Mouse (Mus musculus): Measurements from ENCODE around the gene Kif1bp. TPM values are rescaled to one million over a fixed set of nuclear protein-coding genes. Genes with fewer than 3 reads are reported as not detected.
"Not testable (repeated sequence)": the region's sequence is repeated elsewhere in the genome, so short reads cannot be mapped to it uniquely, and the experiment has no call there.

Kif1bp gene
- total and polyA plus RNA-seq, 2 experiments from 2014 or later: 23.9 to 28.2 TPM

- 69% methylated on average over 12 of the region's 12 CpGs for WGBS
Measured at GRCm38 (mm10) chr10:62503836-62504628, 74.2 kb downstream of the Kif1bp start.

GRCm38 (mm10) chr10:62503353-62503752 is 74.9 kb downstream of the Kif1bp start:
- Histone ChIP-seq H3K9me3 (replicated peaks; ENCODE audit: control insufficient read depth, low read length) (no peaks in the 10 kb centered on the region), H3K27me3 (ENCODE audit: control insufficient read depth, insufficient read depth, low read length) (peaks cover 3% of the 10 kb centered on the region), H3K4me1 (ENCODE audit: control insufficient read depth, insufficient read depth) (peaks cover 5% of the 10 kb centered on the region; the same call in 1 of the 2 replicates), H3K4me2 (ENCODE audit: low read depth, low read length) (peak overlapping the region; percentile 18; the same call in 1 of the 2 replicates), H3K4me3 (ENCODE audit: low read depth, low read length) (no peak overlapping the region), H3K9ac (replicated peaks; ENCODE audit: low read depth, low read length) (no peak overlapping the region), H3K27ac (ENCODE audit: low read depth) (no peak overlapping the region), H3K36me3 (replicated peaks; ENCODE audit: control insufficient read depth, insufficient read depth, low read length) (no peaks in the 10 kb centered on the region)
- no peak for ATAC-seq (ENCODE audit: insufficient read depth, low read depth)
- no peak for DNase-seq (ENCODE audit: low spot score)
- 45% methylated on average over 4 of the region's 4 CpGs for WGBS
- TF ChIP-seq EP300 (IDR thresholded peaks at IDR 0.05; ENCODE audit: low read depth): no peak
- no peak for TF ChIP-seq CTCF (IDR thresholded peaks at IDR 0.05; ENCODE audit: low read depth)

More at GRCm38 (mm10) chr10:62503836-62504628, 74.2 kb downstream of the Kif1bp start:
- Histone ChIP-seq H3K27ac (ENCODE audit: low read depth) (no peak overlapping the region), H3K4me1 (ENCODE audit: control insufficient read depth, insufficient read depth) (peaks cover 7% of the 10 kb centered on the region; the same call in 1 of the 2 replicates), H3K4me2 (ENCODE audit: low read depth, low read length) (no peak overlapping the region), H3K27me3 (ENCODE audit: control insufficient read depth, insufficient read depth, low read length) (peaks cover 3% of the 10 kb centered on the region), H3K9ac (replicated peaks; ENCODE audit: low read depth, low read length) (no peak overlapping the region), H3K36me3 (replicated peaks; ENCODE audit: control insufficient read depth, insufficient read depth, low read length) (no peaks in the 10 kb centered on the region), H3K4me3 (ENCODE audit: low read depth, low read length) (no peak overlapping the region), H3K9me3 (replicated peaks; ENCODE audit: control insufficient read depth, low read length) (no peaks in the 10 kb centered on the region)
- no peak for ATAC-seq (ENCODE audit: insufficient read depth, low read depth)
- no peak for TF ChIP-seq CTCF (IDR thresholded peaks at IDR 0.05; ENCODE audit: low read depth)
- no peak for TF ChIP-seq EP300 (IDR thresholded peaks at IDR 0.05; ENCODE audit: low read depth)
- no peak for DNase-seq (ENCODE audit: low spot score)

GRCm38 (mm10) chr10:62501951-62502350 is 76.3 kb downstream of the Kif1bp start:
- DNase-seq (ENCODE audit: low spot score): no peak
- Histone ChIP-seq H3K4me3 (ENCODE audit: low read depth, low read length) (no peak overlapping the region), H3K27ac (ENCODE audit: low read depth) (no peak overlapping the region), H3K9me3 (replicated peaks; ENCODE audit: control insufficient read depth, low read length) (no peaks in the 10 kb centered on the region), H3K4me1 (ENCODE audit: control insufficient read depth, insufficient read depth) (peaks cover 3% of the 10 kb centered on the region; the same call in 1 of the 2 replicates), H3K27me3 (ENCODE audit: control insufficient read depth, insufficient read depth, low read length) (peaks cover under 1% of the 10 kb centered on the region; the same call in 1 of the 2 replicates), H3K9ac (replicated peaks; ENCODE audit: low read depth, low read length) (no peak overlapping the region), H3K36me3 (replicated peaks; ENCODE audit: control insufficient read depth, insufficient read depth, low read length) (no peaks in the 10 kb centered on the region), H3K4me2 (ENCODE audit: low read depth, low read length) (no peak overlapping the region)
- no peak for ATAC-seq (ENCODE audit: insufficient read depth, low read depth)
- TF ChIP-seq CTCF (IDR thresholded peaks at IDR 0.05; ENCODE audit: low read depth) (no peak), EP300 (IDR thresholded peaks at IDR 0.05; ENCODE audit: low read depth) (no peak)
- 66% methylated on average over 7 of the region's 7 CpGs for WGBS

- ATAC-seq (ENCODE audit: insufficient read depth, low read depth) (no peak), DNase-seq (ENCODE audit: low spot score) (no peak)
- Histone ChIP-seq H3K9me3 (replicated peaks; ENCODE audit: control insufficient read depth, low read length) (no peaks in the 10 kb centered on the region), H3K27ac (ENCODE audit: low read depth) (no peak overlapping the region), H3K36me3 (replicated peaks; ENCODE audit: control insufficient read depth, insufficient read depth, low read length) (no peaks in the 10 kb centered on the region), H3K27me3 (ENCODE audit: control insufficient read depth, insufficient read depth, low read length) (no peaks in the 10 kb centered on the region), H3K4me1 (ENCODE audit: control insufficient read depth, insufficient read depth) (peaks cover 2% of the 10 kb centered on the region; the same call in 1 of the 2 replicates), H3K4me2 (ENCODE audit: low read depth, low read length) (no peak overlapping the region), H3K9ac (replicated peaks; ENCODE audit: low read depth, low read length) (no peak overlapping the region), H3K4me3 (ENCODE audit: low read depth, low read length) (no peak overlapping the region)
- TF ChIP-seq EP300 (IDR thresholded peaks at IDR 0.05; ENCODE audit: low read depth) (no peak), CTCF (IDR thresholded peaks at IDR 0.05; ENCODE audit: low read depth) (no peak)
- 87% methylated on average over 9 of the region's 9 CpGs for WGBS
Measured at GRCm38 (mm10) chr10:62500916-62501615, 77.2 kb downstream of the Kif1bp start.

- Histone ChIP-seq H3K4me1 (ENCODE audit: control insufficient read depth, insufficient read depth) (no peaks in the 10 kb centered on the region), H3K9me3 (replicated peaks; ENCODE audit: control insufficient read depth, low read length) (no peaks in the 10 kb centered on the region), H3K4me3 (ENCODE audit: low read depth, low read length) (no peak overlapping the region), H3K27me3 (ENCODE audit: control insufficient read depth, insufficient read depth, low read length) (no peaks in the 10 kb centered on the region), H3K9ac (replicated peaks; ENCODE audit: low read depth, low read length) (no peak overlapping the region), H3K4me2 (ENCODE audit: low read depth, low read length) (no peak overlapping the region), H3K36me3 (replicated peaks; ENCODE audit: control insufficient read depth, insufficient read depth, low read length) (no peaks in the 10 kb centered on the region), H3K27ac (ENCODE audit: low read depth) (no peak overlapping the region)
- 18% methylated on average over 15 of the region's 15 CpGs for WGBS
- TF ChIP-seq EP300 (IDR thresholded peaks at IDR 0.05; ENCODE audit: low read depth) (no peak), CTCF (IDR thresholded peaks at IDR 0.05; ENCODE audit: low read depth) (peak; percentile 94)
- peak; percentile 51 for ATAC-seq (ENCODE audit: insufficient read depth, low read depth)
- peak; percentile 75 for DNase-seq (ENCODE audit: low spot score)
Measured at GRCm38 (mm10) chr10:62500088-62500915, 78.0 kb downstream of the Kif1bp start.

- not testable (repeated sequence) for H3K36me3 ChIP-seq (replicated peaks; ENCODE audit: control insufficient read depth, insufficient read depth, low read length); H3K4me2 ChIP-seq (ENCODE audit: low read depth, low read length); H3K9me3 ChIP-seq (replicated peaks; ENCODE audit: control insufficient read depth, low read length); H3K4me3 ChIP-seq (ENCODE audit: low read depth, low read length); ATAC-seq (ENCODE audit: insufficient read depth, low read depth); H3K4me1 ChIP-seq (ENCODE audit: control insufficient read depth, insufficient read depth); H3K9ac ChIP-seq (replicated peaks; ENCODE audit: low read depth, low read length); DNase-seq (ENCODE audit: low spot score); H3K27me3 ChIP-seq (ENCODE audit: control insufficient read depth, insufficient read depth, low read length); H3K27ac ChIP-seq (ENCODE audit: low read depth)
- 72% methylated on average over 3 of the region's 3 CpGs for WGBS
Measured at GRCm38 (mm10) chr10:62491681-62492080, 86.6 kb downstream of the Kif1bp start.

All from heart, postnatal 0 days (tissue).